Mouse (Mus musculus) myocyte (in vitro differentiated cells): ENCODE data around the gene Polr2c. TPM values are rescaled to one million over a fixed set of nuclear protein-coding genes. Genes with fewer than 3 reads are reported as not detected.

ENCODE experiments used
- H3K27me3 ChIP-seq: one replicate; pipeline ENCODE4 v1.6.1; 2011; ENCODE audit not compliant: control insufficient read depth, insufficient read depth, insufficient read length
- H3K36me3 ChIP-seq: one replicate; pipeline ENCODE4 v1.6.1; 2011; ENCODE audit not compliant: control insufficient read depth, insufficient read depth
- H3K4me2 ChIP-seq: one replicate; pipeline ENCODE4 v1.6.1; 2011; ENCODE audit warnings: low read depth, control low read depth
- H3K4me3 ChIP-seq: one replicate; pipeline ENCODE4 v1.5.1; 2011; ENCODE audit warnings: mild to moderate bottlenecking, control low read depth, moderate library complexity
- H3K79me2 ChIP-seq: one replicate; pipeline ENCODE4 v1.6.1; 2011; ENCODE audit not compliant: control insufficient read depth, insufficient read depth
- H3ac ChIP-seq: one replicate; pipeline ENCODE4 v1.6.1; 2011; ENCODE audit not compliant: control insufficient read depth, insufficient read length
- CEBPB ChIP-seq: IDR thresholded peaks from 2 replicates; pipeline ENCODE4 v1.6.1; 2011; ENCODE audit warnings: mild to moderate bottlenecking, moderate library complexity; ENCODE audit not compliant: poor library complexity, insufficient read depth, severe bottlenecking
- E2F4 ChIP-seq: IDR thresholded peaks from one replicate; pipeline ENCODE4 v1.6.1; 2011; ENCODE audit warnings: mild to moderate bottlenecking, control low read depth, moderate library complexity; ENCODE audit not compliant: insufficient read depth
- MAX ChIP-seq: IDR thresholded peaks from one replicate; pipeline ENCODE4 v1.6.1; 2011; ENCODE audit warnings: low read depth, mild to moderate bottlenecking, control low read depth
- MYOD1 ChIP-seq, 3 experiments: IDR thresholded peaks; one replicate each; pipeline ENCODE4 v1.6.1; 2011; ENCODE audit warnings: control low read depth in 2 of 3, low read depth in 2 of 3, mild to moderate bottlenecking in 2 of 3, moderate library complexity in 1 of 3; ENCODE audit not compliant: insufficient read length in 2 of 3, control insufficient read depth in 1 of 3
- MYOG ChIP-seq, 3 experiments: IDR thresholded peaks; one replicate each; pipeline ENCODE4 v1.6.1; 2011; ENCODE audit warnings: control low read depth in 2 of 3, low read depth in 2 of 3, mild to moderate bottlenecking in 2 of 3; ENCODE audit not compliant: insufficient read length in 2 of 3, control insufficient read depth in 1 of 3, insufficient read depth in 1 of 3
- POLR2A ChIP-seq: IDR thresholded peaks from one replicate; pipeline ENCODE4 v1.6.1; 2011; ENCODE audit warnings: low read depth, mild to moderate bottlenecking, control low read depth, moderate library complexity; ENCODE audit not compliant: insufficient read length
- POLR2AphosphoS2 ChIP-seq: IDR thresholded peaks from one replicate; pipeline ENCODE4 v1.6.1; 2011; ENCODE audit warnings: low read depth, control low read depth; ENCODE audit not compliant: insufficient read length
- REST ChIP-seq: IDR thresholded peaks from one replicate; pipeline ENCODE4 v1.6.1; 2011; ENCODE audit warnings: mild to moderate bottlenecking, control low read depth, moderate library complexity; ENCODE audit not compliant: insufficient read depth, insufficient read length
- SRF ChIP-seq: IDR thresholded peaks from one replicate; pipeline ENCODE4 v1.6.1; 2011; ENCODE audit warnings: low read depth; ENCODE audit not compliant: control insufficient read depth, insufficient read length
- TCF12 ChIP-seq: IDR thresholded peaks from one replicate; pipeline ENCODE4 v1.6.1; 2011; ENCODE audit warnings: mild to moderate bottlenecking, control low read depth; ENCODE audit not compliant: poor library complexity, insufficient read depth, severe bottlenecking
- TCF3 ChIP-seq: IDR thresholded peaks from one replicate; pipeline ENCODE4 v1.6.1; 2011; ENCODE audit warnings: low read depth, control low read depth; ENCODE audit not compliant: insufficient read length
- USF1 ChIP-seq: IDR thresholded peaks from one replicate; pipeline ENCODE4 v1.6.1; 2011; ENCODE audit warnings: low read depth, mild to moderate bottlenecking, control low read depth, moderate library complexity
- polyA plus RNA-seq: library from polyadenylated mRNA; unstranded; fragments of >200 nt; fragmentation: generic; extraction: Trizol; gene quantifications from one replicate; pipeline ENCODE4 v1.2.1, GENCODE M21; 2012; ENCODE audit warnings: missing spikeins

Gene Polr2c
- polyA plus RNA-seq, 1 experiment = 102 TPM

DNA sequence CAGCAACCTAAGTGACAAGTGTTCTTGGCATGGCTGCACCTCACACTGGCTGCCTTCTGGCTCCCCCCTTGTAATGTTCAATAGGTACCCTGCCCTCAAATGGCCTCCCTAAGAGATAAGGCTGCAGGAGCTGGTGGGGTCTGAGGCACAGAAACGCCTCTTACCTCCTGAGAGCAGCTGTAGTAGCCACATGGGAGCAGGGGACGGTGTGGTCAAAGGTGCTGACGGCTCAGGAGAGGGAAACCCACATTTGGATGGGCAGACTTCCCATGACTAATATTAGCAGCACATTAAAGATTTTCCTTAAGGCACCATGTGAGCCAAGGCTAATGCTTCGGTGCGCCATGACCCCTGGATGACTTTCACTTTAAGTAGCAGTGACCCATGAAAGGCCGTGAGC, 43.4 kb downstream of the Polr2c start:
- Histone ChIP-seq H3K4me3 (no peak overlapping the region), H3K4me2 (no peak overlapping the region)
- peak; percentile 38 for TF ChIP-seq POLR2AphosphoS2
- TF ChIP-seq TCF3 = no peak
- TF ChIP-seq MYOG (IDR thresholded peaks at IDR 0.05; ENCODE audit: control insufficient read depth in 1 of 3, insufficient read depth in 1 of 3, insufficient read length in 2 of 3, low read depth in 2 of 3) = peak in 1 of 3 experiments; percentile 25
- no peak for TF ChIP-seq E2F4

DNA sequence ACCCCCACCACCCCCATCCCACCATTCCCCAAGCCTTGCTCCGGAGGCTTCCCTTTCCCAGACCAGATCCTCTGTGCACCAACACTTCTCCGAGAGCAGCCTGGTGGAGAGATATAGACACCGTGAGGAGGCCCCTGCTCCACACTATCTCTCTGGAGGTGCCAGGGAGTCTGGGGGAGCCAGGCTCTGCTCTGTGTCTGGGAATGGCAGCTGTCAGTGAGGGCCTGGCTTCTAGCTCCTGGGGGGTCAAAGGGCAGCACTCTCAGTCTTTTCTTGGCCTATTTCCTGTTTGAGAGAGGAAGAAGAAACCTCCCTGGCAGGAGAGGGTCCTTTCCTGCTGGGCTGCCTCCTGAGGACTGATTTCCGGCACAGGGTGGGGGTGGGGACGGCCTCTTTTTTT, 43.8 kb downstream of the Polr2c start:
- Histone ChIP-seq H3ac (no peak overlapping the region), H3K79me2 (no peaks in the 10 kb centered on the region), H3K4me3 (no peak overlapping the region), H3K36me3 (no peaks in the 10 kb centered on the region), H3K27me3 (peaks cover 12% of the 10 kb centered on the region), H3K4me2 (no peak overlapping the region)
- TF ChIP-seq TCF12 (no peak), MAX (no peak), USF1 (no peak), CEBPB (no peak), REST (no peak), MYOG (IDR thresholded peaks at IDR 0.05; ENCODE audit: control insufficient read depth in 1 of 3, insufficient read depth in 1 of 3, insufficient read length in 2 of 3, low read depth in 2 of 3) (no peak), POLR2AphosphoS2 (no peak)

More for the DNA sequence above, 43.4 kb downstream of the Polr2c start:
- no peaks in the 10 kb centered on the region for H3K36me3 ChIP-seq
- no peak overlapping the region for H3ac ChIP-seq
- H3K27me3 ChIP-seq = peaks cover 13% of the 10 kb centered on the region
- no peaks in the 10 kb centered on the region for H3K79me2 ChIP-seq

DNA sequence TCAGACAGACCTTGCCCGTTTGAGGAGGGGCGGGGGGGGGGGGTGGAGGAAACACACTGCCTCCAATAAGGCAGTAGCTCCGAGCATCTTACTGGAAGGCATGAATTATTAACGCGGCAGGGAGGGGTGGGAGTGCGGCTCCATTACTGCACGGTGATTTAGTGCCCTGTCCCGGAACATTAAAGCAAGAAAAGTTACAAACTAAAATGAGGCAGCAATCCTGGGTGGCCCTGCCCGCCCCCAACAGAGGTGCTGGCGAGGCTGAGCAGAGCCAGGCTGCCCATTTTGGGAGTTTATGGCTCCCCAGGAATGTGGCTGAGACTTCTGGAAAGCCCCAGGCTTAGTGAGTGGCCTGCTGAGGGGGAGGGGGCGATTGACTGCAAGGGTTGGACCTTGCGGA, 46.5 kb downstream of the Polr2c start:
- TF ChIP-seq TCF3 (no peak), E2F4 (no peak), TCF12 (no peak), MYOD1 (IDR thresholded peaks at IDR 0.05; ENCODE audit: control insufficient read depth in 1 of 3, insufficient read length in 2 of 3, low read depth in 2 of 3) (no peak), SRF (no peak), MAX (no peak), POLR2A (no peak), USF1 (no peak), CEBPB (no peak), POLR2AphosphoS2 (no peak), REST (no peak), MYOG (IDR thresholded peaks at IDR 0.05; ENCODE audit: control insufficient read depth in 1 of 3, insufficient read depth in 1 of 3, insufficient read length in 2 of 3, low read depth in 2 of 3) (no peak)
- H3K4me3 ChIP-seq = no peak overlapping the region
- no peaks in the 10 kb centered on the region for H3K36me3 ChIP-seq

DNA sequence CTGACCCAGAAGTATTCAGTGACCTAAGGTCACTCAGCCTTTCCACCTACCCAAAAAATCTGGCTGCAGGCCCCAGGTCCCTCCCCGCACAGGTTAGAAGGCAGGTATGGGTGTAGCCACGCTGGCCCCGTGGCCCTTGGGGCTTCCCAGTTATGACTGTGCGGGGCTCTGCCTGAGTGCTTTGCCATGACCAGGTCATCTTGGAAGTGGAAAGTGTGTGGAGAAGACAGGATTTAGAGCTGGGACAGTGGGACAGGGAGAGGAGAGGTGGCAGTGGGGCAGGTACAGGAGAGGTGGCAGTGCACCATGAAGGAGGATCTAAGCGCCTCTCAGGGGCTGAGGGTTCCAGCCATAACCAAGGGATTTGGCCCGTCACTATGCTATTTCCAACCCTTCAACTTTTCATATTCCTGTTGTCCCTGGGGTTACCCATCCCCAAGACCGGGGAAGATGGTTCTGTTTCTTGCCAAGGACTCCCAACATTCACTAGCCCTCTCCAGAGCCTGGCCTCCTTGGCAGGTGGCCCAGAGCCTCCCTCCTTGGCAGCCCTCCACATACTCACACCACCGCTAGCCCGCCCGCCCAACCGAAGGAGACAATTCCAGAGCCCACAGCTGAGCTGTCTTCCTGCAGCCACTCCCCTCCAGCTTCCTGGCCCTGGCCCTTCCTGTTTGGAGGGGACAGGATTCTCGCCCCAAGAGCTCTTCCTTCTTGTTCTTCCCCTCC, 47.4 kb downstream of the Polr2c start:
- H3K36me3 ChIP-seq = peaks cover 6% of the 10 kb centered on the region
- H3K79me2 ChIP-seq = no peaks in the 10 kb centered on the region
- no peaks in the 10 kb centered on the region for H3K27me3 ChIP-seq
- TF ChIP-seq SRF (no peak), USF1 (no peak), MYOG (IDR thresholded peaks at IDR 0.05; ENCODE audit: control insufficient read depth in 1 of 3, insufficient read depth in 1 of 3, insufficient read length in 2 of 3, low read depth in 2 of 3) (no peak), CEBPB (no peak), TCF12 (no peak), MYOD1 (IDR thresholded peaks at IDR 0.05; ENCODE audit: control insufficient read depth in 1 of 3, insufficient read length in 2 of 3, low read depth in 2 of 3) (no peak), MAX (no peak)
- no peak overlapping the region for H3K4me3 ChIP-seq
- no peak overlapping the region for H3K4me2 ChIP-seq
- no peak overlapping the region for H3ac ChIP-seq

More for the DNA sequence above, 46.5 kb downstream of the Polr2c start:
- no peak overlapping the region for H3K4me2 ChIP-seq
- no peaks in the 10 kb centered on the region for H3K27me3 ChIP-seq
- no peaks in the 10 kb centered on the region for H3K79me2 ChIP-seq
- H3ac ChIP-seq = no peak overlapping the region

DNA sequence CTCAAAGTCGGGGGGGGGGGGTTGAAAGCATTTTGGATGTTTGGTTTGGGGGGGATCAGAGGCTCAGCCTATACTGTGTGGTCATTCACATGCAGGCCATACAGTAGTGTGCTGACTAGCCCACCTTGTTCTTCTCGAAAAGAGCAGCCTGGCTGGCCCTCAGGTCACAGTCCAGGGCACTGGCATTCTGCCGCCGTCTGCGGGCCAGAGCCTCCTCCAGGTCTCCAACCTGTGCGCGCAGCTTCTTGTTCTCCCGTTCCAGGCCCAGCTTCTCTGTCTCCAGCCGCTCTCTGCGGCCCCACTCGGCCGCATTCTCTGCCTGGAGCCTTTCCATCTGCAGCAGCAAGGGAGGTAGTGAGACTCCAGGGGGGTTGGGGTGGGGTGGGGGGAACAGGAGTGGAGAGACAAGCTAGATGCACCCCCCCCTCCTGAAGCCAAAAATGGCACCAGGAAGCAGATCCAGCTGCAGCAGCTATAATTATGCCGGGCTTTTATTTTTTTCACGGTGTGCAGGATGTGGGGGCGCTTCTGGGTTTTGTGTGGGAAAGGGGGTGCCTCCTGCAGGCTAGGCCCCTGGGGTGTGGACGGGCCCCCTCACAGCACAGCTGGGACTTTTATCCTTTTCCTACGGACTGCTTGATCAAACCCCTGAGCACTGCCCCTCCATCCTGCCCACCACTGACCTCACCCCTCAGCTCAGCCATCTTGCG, 50.5 kb downstream of the Polr2c start:
- Histone ChIP-seq H3K36me3 (peaks cover 11% of the 10 kb centered on the region), H3ac (no peak overlapping the region), H3K27me3 (no peaks in the 10 kb centered on the region), H3K79me2 (no peaks in the 10 kb centered on the region), H3K4me2 (no peak overlapping the region), H3K4me3 (no peak overlapping the region)
- TF ChIP-seq MYOG (IDR thresholded peaks at IDR 0.05; ENCODE audit: control insufficient read depth in 1 of 3, insufficient read depth in 1 of 3, insufficient read length in 2 of 3, low read depth in 2 of 3) (no peak), USF1 (no peak), TCF12 (no peak), POLR2AphosphoS2 (no peak), REST (no peak)
